Mouse (Mus musculus) G1E-ER4 (cell line): Measurements from ENCODE around the gene Gtf3c2. TPM values are rescaled to one million over a fixed set of nuclear protein-coding genes. Genes with fewer than 3 reads are reported as not detected.

Experiments
- GATA1 ChIP-seq: IDR thresholded peaks from one replicate; pipeline ENCODE4 v1.8.0; 2012; ENCODE audit warnings: low read length, inconsistent platforms
- polyA plus RNA-seq: library from polyadenylated mRNA; stranded (reverse); fragments of >175 nt; gene quantifications from 2 replicates; pipeline ENCODE4 v1.2.3, GENCODE M21; 2012

The Gtf3c2 gene
- polyA plus RNA-seq = 68.0 and 86.7 TPM in 2 replicates

GRCm38 (mm10) chr5:31179766-31180630 is at the start of gene Gtf3c2, which contains the start of gene Gm29609:
Gene Gtf3c2, minus strand, starts transcription at chr5:31180144.
Gene Gm29609, minus strand, starts transcription at chr5:31179911.
- no peak for TF ChIP-seq GATA1

DNA sequence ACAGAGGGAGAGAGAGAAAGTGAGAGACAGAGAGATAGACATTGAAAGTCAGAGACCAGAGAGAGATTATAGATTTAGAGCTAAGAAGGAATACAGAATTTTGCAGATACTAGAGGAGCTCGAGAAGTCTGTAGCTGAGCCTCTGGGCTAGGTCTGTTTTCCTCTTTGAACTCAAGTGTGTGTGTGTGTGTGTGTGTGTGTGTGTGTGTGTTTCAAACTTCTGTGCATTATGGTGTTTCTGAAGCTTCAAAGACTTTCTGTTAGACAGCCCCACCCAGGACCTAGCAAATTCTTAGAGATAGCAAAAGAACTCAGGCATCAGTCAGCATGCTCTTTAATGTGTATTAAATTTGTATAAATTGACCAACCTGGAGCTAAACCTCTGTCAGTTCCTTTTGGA is 46.7 kb upstream of the Gtf3c2 start:
- no peak for TF ChIP-seq GATA1

DNA sequence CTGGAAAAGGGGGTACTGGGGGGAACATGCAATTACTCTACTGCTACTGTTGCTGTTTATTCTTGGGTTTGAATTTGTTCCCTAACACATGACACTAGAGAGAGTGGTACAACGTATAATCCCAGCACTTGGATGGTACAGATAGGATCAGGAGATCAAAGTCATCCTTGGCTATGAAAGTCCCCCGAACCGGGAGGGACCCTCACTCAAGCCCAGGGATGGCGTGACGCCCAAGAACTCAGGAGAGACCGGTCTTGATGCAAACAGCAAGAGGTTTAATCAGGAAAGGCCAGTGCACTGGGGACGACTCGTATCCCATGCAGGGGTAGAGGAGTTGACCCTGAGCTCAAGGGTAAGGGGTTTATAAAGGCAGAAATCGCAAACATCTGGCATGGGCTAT is 42.8 kb upstream of the Gtf3c2 start:
- TF ChIP-seq GATA1 = no peak

GRCm38 (mm10) chr5:31221304-31221945 is 41.5 kb upstream of the Gtf3c2 start:
- no peak for TF ChIP-seq GATA1

DNA sequence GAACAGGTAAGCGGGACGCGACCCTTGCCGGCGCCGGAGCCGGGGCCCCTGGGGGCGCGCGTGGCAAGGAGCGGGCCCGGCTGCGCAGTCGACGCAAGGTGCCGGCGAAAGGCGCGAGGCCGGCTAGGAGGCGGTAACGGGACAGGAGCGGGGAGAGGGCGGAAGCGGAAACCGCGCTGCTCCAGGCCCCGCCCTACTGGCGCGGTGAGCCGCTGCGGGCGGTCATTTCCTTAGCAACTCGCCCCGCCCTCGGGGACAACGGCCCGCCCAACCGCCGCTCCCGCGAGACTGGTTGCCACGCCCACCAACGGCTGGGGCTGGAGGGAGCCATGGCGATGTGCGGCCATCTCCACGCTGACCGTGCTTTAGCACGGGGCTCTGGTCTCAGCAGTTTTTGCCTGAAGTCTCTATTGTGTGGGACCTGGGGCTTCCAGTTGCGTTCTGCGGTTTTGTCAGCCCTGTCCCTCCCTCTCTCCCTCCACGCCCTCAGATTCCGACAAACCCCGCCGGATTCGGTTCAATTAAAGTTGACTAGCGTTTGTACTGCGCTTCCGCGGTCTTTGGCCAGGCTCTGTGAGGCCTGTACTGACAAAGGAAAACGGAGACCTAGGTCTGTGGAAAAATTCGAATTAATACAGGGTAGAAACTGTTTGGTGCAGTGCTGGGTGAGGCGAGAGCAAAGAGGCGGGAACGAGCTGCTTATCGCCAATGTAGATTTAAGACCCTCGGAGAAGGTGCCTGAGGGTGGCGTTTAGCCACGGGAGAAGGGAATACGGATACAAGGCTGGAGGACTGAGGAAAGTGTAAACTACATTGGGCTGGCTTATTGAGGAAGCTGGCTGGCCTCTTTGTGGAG is 40.7 kb upstream of the Gtf3c2 start, which contains the start of gene Ppm1g:
TSS of gene Ppm1g (minus strand) at position 240 of the 856 bp plus-strand sequence.
- TF ChIP-seq GATA1 = no peak

- TF ChIP-seq GATA1 = no peak
Observed at GRCm38 (mm10) chr5:31219911-31220447, 40.0 kb upstream of the Gtf3c2 start.

DNA sequence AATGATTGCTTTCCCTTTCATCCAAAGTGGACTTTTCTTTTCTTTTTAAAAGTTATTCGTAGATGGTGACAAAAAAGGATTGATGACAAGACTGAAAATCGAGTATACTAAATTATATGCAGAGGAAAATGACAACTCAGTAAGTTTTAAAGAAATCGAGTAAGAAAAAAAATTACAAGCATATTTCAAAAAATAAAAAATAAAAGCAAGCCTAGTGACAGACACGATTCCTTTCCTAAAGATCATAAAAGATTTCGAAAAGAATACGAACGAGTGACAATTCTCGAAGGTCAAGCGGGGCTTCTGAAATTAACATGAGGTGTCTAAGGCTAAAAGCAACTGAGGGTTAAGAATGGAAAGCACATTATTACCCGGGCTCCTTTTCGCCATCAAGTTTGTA is 39.5 kb upstream of the Gtf3c2 start:
- no peak for TF ChIP-seq GATA1

DNA sequence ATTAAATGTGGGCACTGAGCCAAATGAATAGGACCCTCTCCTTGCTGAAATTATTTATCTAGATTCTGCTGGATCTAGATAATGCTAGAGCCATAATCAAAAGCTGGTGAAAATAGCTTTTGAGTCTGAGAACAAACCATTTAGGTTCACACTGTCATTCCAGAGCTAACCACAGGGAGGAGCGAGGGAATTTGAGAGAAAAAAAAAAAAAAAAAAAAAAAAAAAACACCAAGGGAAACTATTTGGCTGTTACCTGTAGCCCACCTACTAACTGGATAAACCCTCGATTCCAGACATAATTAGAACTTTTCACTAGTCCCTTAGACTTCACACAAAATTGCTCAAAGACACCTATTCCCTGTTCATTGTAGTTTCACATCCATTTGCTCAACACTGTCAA is 39.1 kb upstream of the Gtf3c2 start:
- no peak for TF ChIP-seq GATA1

- no peak for TF ChIP-seq GATA1
Observed at GRCm38 (mm10) chr5:31218294-31218693, 38.4 kb upstream of the Gtf3c2 start.

DNA sequence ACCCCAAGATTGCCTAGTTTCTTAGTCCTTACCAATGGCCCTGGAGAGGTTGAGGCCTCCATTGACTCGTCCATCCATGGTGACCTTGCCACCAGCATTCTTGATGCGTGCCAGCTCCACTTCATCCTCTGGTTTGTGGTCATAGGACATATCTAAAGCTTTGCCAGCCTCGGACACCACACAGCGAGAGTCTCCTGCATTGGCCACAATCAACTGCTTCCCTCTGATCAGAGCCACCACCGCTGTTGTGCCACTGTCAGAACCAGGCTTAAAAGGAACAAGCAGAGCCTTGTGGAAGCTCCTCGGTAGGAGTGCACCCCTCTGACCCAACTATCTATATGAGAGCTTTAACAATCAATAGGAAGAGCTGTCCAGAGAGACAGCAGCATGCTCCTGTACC is 24.5 kb upstream of the Gtf3c2 start:
- TF ChIP-seq GATA1 = no peak

- TF ChIP-seq GATA1 = no peak
Observed at GRCm38 (mm10) chr5:31203866-31204265, 23.9 kb upstream of the Gtf3c2 start.

GRCm38 (mm10) chr5:31202933-31203332 is 23.0 kb upstream of the Gtf3c2 start:
- TF ChIP-seq GATA1 = no peak

DNA sequence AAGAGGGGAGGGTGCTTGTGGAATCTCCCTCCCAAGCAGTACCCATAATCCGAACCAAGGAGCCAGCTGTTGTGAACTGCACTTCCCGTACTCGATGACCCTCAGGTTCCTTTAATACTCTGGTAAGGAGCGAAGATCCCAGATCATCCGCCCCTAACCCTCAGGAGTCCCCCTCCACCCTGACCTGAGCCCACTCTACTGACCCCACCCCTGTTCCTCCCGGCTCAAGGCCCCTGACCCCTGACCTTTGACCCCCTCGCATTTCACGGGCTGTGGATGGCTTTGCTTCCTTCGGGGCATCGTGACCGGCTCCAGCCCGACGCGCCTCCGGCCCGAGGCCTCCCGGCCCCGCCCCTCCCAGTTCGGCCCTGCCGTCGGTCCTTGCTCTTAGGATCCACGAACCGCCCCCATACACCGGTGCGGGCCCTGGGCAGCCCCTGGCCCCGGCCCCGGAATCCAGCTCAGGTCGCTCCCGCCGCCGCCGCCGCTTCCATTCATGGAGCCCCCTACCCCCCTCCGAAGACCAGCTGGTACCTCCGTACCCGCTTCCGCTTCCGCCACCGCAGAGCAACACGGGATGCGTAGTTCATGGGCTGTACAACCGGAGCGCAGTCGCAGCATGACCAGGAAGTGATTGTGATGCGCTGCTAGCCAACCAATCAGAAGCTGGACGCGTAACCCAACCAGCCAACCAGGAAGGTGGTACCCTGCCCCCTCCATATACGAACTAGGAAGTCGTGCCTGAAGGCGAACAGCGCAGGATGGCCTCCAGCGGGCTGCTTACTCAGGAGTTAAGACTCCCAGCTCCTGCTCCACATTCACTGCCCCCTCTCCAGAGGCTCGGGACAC is 22.0 kb upstream of the Gtf3c2 start, which contains the start of gene Zfp513:
TSS of gene Zfp513 (minus strand) at position 562 of the 849 bp plus-strand sequence.
- no peak for TF ChIP-seq GATA1

DNA sequence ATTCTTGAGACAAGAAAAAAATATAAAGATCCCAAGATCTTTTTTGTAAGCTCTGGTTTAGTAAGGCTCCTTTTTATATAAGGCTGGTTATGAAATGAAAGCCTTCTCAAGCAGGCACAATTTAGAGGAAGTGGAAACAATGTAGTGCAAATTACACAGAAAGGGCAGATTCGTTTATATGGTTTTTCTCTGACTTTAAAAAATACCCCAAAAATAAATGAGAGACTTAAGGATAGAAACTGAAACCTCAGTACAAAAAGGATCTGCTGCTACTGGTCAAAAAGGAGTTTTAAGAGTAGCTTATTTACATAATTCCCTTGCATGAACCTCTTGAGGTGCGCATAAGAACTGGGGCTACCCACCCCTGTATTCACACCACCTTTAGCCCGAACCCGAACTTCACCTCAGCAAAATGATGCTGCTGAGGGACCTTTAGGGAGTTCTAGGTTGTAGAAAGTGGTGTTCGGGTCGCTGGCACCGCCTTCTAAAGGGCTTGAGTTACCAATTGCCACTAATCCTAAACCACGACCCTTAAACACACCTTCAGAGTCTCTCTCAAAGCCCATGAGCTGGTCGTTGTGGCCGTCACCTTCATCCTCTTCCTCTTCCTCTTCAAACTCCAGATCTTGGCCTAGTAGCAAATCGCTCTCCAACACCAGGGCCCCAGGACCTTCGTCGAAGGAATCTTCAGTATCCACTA is 21.2 kb upstream of the Gtf3c2 start:
- TF ChIP-seq GATA1 = no peak
